Mouse (Mus musculus): Measurements from ENCODE around the gene Tinf2. TPM values are rescaled to one million over a fixed set of nuclear protein-coding genes. Genes with fewer than 3 reads are reported as not detected.
A peak's percentile ranks its signal among the peaks of the same experiment; 100 is the strongest.

Gene Tinf2
- 39.6 and 50.7 TPM in 2 replicates for total RNA-seq (2015; ENCODE audit: low replicate concordance)
- total RNA-seq (2017; ENCODE audit: low replicate concordance): 31.5 and 57.4 TPM in 2 replicates

DNA sequence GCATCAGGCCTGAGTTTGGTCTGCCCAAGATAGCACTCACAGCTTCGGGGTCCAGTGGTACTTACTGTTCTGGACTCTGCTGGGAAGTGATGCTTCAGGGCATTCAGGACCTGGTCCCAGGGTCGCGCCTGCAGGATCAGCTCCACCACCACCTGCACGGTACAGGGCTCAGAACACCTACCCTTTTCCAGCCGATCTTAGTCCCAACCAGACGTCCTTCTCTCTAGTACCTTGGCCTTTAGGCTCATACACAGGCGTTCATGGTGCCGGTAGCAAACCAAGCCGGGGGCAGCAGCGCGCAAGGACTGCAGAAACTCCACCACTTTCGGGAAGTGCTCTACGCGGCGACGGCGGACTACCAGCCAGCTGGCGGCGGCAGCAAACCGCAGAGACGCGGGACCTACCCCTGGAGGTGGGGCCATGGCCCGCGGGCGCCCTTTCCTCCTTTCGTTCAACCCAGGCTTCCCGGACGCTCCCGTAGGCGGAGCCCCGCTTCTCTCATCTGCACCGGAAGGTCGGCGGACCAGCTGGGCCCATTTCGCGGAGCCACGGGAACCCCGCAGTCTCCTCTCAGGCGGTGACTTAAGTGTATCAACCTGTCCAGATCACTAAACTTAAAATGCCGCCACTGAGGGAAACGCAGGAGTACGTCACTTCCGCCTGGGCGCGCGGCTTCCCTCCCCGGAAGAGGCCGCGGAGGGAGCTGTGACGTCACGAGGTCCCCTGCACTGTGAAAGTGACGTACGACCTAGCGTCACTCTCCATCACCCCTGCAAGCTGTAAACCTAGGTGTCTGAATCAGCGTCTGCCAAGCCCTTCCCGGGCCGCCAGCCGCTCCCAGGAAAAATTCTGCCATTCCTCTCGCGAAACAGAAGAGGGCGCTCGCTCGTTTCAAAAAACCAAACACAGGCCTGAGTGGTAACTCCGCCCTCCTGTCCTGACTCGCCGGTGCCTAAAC, at the start of gene Tinf2:
Tinf2 (minus strand) TSS at position 661 of the 958 bp plus-strand sequence.
- ATAC-seq (replicated peaks; ENCODE audit: low FRiP score, poor library complexity, severe bottlenecking): peak; percentile 94

- no peak for ATAC-seq (replicated peaks; ENCODE audit: low FRiP score, poor library complexity, severe bottlenecking)
Measured at GRCm38 (mm10) chr14:55730531-55731032, 49.0 kb upstream of the Tinf2 start.

DNA sequence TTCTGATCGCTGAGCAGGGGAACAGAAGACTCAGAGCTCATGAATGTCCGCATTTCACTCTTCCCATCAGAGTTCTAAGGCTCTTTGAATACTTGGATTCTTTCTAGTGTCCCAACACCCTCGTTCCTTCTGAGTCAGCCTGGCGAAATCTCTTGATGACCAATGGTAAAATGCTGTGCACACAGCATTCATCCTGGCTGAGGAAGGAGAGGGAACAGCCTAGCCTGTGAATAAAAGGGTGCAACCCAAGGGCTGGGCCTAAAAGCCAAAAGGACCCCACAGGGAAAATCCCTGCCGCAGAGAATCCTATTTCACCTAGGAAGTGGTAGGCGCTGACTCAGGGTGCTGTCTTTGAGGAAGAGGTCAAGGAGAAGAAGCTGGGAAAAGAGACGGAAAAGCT, 48.5 kb upstream of the Tinf2 start:
- no peak for ATAC-seq (replicated peaks; ENCODE audit: low FRiP score, poor library complexity, severe bottlenecking)

DNA sequence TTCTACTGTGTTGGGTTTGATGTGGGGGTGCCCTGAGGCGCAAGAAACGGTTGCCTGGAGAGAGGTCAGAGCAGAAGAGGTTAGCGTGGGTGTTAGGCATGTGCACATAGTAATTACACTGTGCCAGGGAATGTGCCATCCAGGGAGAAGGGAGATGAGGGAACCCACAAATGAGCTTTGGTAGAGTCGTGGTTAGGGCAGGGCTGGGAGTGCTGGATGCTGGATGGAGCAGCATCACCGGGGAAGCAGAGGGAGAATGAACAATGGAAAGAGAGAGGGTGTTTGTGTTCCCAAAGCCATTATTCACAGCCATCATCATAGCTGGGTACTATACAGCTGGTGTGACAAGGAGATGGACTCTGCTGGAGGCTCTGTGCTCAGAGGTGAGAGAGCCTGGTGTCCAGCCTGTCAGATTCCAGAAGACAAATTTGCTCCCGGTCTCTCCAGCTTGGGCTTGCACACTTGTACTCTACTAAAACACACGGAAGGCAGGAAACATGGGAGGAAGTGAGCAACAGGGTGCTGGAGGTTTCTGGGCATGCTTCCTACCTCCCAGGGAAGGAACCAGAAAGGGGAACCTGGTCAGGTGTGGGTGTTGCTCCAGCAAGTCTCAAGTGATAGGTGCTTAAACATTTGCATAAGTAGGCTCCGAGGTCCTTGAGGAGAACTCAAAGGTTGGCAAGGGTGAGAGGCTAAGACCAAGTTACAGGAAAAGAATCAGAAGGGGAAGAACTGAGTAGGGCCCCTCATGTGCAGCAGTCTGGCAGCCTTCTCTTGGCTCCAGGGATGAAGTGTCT, 46.5 kb upstream of the Tinf2 start:
- no peak for ATAC-seq (replicated peaks; ENCODE audit: low FRiP score, poor library complexity, severe bottlenecking)

- ATAC-seq (replicated peaks; ENCODE audit: low FRiP score, poor library complexity, severe bottlenecking): no peak
Measured at GRCm38 (mm10) chr14:55726261-55726660, 44.6 kb upstream of the Tinf2 start.

DNA sequence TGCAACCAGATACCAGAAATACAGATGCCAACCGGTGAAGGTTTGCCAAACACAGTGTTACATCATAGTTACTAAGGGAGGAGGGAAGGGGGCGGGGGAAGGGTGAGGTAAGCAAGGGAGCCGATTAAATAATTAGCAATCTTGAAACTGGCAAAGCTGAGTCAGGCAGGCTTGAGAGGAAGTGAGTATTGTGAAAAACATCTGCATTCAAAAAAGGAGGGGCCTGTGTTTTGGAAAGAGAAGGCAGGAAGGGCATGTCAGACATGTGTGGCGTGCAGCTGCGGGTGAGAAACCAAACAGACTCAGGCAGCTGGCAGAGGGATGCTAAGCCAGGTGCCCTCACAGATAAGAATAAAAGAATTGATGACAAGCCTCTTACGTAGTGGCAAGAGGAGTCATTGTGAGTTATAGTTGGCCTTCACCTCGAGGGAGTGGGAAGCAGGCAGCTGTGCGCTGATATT, 42.8 kb upstream of the Tinf2 start:
- no peak for ATAC-seq (replicated peaks; ENCODE audit: low FRiP score, poor library complexity, severe bottlenecking)

DNA sequence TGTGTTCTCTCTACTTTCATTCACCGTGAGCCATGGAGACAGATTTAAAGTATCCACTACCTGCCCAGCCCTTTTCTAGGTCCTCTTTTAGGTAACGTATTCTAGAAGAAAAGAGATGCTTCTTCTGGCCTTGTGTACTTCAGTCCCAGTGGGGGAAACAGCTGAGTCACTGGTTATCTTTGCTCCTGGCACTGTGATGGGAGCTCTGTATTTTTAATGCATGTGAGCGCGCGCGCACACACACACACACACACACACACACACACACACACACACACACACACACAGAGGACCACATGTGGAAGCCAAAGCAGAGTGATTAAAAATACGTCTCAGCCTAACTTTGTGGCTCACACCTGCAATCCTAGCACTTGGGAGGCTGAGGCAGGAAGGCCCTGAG, 41.8 kb upstream of the Tinf2 start:
- ATAC-seq (replicated peaks; ENCODE audit: low FRiP score, poor library complexity, severe bottlenecking): peak; percentile 56

GRCm38 (mm10) chr14:55722438-55722945, 40.9 kb upstream of the Tinf2 start:
- no peak for ATAC-seq (replicated peaks; ENCODE audit: low FRiP score, poor library complexity, severe bottlenecking)

DNA sequence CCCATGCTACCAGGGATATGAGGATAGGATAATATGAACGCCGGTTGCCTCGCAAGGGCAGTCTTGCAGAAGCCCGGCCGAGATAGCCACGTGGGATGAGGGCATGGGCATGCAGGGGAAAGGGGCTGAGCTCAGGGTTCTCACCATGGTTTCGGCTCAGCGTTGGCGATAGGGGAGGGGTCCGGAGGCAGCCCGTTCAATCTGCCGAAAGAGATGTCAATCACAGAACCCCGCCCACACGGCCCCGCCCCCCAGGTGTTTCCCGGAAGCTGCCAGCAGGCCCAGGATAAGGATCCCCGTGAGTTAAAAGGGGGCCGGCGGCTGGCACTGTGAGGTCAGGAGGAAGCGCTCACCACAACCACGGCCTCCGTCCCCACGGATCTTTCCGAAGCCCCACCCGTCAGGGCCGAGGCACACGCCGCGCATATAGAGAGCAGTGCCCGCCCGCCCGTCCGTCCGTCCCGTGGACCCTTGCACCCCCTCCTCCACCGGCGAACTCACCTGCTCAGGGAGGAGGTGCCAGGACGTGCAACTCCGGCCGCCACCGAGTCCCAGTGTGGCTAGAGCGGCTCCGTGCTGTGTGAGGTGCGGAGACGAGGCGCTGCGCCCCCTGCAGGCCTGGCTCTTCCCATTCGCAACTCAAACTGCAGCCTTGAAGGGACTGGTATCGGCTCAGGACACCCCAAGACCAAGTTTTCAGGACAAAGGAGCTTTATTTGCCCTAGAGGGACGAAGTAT, 40.2 kb upstream of the Tinf2 start, which contains the start of gene Rabggta:
Rabggta (minus strand) TSS at position 564 of the 738 bp plus-strand sequence.
- ATAC-seq (replicated peaks; ENCODE audit: low FRiP score, poor library complexity, severe bottlenecking): peak; percentile 92

DNA sequence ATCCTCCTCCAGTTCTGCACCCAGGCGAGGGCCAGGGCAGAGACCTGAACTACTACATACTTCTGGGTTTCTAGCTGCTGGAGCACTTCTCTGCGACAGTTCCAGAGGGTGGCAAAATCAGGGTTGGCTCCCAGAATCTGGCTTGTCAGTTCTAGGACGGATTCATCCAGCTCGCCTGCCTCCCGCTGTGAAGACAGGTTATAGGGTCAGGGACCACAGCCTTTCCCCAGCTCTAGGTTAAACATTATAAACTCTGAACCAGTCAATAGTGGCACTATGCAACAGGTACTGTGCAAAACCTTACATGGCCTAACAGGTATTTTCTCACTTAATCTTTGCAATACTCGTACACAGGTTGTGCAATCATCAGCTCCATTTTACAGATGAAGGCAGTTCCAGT, 39.5 kb upstream of the Tinf2 start:
- no peak for ATAC-seq (replicated peaks; ENCODE audit: low FRiP score, poor library complexity, severe bottlenecking)

DNA sequence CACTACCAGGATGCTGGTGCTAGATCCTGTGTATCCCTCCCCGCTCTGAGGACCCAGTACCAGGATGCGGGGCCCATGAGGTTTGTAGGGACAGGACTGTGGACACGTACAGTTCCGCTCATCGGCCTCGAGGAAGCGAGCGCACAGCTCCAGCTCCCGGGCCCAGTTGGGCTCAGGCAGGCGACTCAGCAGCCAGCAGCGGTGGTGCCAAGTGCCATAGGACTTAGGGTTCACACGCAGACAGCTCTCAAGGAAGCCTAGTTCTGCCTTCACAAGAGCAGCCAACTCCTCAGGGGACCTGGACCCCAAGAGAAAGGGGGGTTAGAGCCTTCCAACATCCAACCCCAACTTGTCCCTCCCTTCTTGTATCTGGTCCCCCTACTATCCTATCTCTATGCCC, 39.0 kb upstream of the Tinf2 start:
- no peak for ATAC-seq (replicated peaks; ENCODE audit: low FRiP score, poor library complexity, severe bottlenecking)

GRCm38 (mm10) chr14:55719737-55720136, 38.1 kb upstream of the Tinf2 start:
- ATAC-seq (replicated peaks; ENCODE audit: low FRiP score, poor library complexity, severe bottlenecking): no peak

DNA sequence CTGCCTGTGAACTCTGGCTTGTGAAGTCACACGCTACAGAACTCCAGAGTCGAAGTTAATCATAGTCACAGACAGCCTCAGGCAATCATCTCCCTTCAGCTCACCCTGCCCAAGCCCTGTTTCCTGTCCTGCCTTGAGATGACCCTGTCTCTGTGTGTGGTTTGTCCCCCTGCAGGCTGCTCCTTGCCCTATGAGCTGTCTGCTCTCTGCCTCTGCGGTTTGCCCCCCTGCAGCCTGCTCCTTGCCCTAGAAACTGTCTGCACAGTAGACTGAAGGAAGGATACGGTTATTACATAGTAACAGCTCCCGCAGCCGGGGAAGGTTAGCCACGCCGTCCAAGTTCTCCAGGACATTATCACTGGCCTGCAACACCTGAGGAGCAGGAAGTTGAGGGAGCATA, 35.3 kb upstream of the Tinf2 start:
- ATAC-seq (replicated peaks; ENCODE audit: low FRiP score, poor library complexity, severe bottlenecking): no peak

- ATAC-seq (replicated peaks; ENCODE audit: low FRiP score, poor library complexity, severe bottlenecking): no peak
Measured at GRCm38 (mm10) chr14:55716271-55716670, 34.7 kb upstream of the Tinf2 start.

DNA sequence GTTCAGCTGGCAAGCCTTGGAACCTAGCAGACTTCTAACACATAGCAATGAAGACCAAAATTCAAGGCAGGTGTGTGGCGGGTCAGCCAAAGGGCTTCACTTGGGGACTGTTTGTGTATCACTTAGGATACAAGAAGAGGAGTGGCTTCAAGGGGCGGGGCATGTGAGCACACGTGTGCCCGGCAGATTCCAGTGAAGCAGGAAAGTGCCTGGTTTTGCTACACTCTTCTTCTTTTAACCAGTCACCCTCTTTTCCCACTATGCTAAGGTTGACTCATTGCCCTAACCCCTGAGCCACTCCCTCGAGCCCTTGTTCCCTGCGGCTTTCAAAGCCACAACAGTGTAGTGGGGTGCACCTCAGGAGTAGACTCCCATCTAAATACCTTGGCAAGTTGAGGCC, 33.3 kb upstream of the Tinf2 start:
- ATAC-seq (replicated peaks; ENCODE audit: low FRiP score, poor library complexity, severe bottlenecking): no peak

DNA sequence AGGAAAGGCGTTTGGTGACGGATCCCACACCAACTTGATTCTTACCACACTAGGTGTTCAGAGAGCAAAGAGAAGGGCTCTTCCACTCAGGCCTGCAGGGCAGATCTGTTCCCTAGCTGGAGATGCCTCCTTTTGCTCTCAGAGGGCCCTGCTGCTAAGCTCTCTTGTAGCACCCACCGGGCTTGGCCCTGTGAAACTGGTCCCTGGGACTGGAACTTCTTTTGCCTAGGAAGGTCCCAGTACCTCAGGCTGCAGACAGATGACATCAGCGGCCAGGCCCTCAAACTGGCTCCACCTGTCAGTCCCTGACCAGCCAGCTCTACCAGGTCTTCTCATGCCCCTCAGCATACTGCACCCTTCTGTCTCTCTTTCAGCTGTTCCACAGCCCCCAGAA, 32.1 kb upstream of the Tinf2 start, which contains the start of gene Tgm1:
Tgm1 (minus strand) TSS at position 198 of the 394 bp plus-strand sequence.
- ATAC-seq (replicated peaks; ENCODE audit: low FRiP score, poor library complexity, severe bottlenecking): no peak

DNA sequence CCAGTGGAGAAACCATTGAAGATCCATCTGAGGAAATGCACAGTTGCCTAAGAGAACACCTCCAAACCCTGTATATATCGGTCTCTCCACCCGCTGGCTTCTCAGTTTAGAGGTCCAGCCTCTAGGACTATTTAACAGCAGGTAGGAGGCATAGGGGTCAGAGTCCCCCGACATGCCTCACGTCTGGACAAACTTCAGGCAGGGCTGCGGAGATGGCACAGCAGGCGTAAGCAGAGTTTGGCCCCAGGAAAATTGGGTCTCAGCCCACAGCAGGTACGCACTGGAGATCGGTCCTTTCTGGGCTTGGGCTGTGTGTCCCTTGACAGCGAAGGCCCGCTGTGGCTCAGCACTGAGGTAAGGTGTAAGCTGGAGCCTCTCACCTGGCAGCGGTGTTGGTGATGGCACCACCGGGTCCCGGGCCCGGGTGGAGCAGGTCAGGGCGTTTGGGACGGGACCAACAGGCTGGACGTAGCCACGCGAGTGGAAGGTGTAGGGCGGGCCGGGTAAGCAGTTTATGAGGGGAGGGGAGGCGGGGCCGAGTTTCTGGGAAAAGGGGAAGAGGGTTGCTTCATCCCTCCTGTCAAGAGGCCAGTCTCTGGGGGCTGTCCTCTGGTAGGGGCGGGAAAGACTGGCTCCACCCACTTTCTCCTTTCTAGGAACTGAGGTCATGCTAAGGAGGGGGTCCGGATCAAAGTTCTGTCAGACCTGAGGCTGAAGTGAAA, 31.5 kb upstream of the Tinf2 start:
- ATAC-seq (replicated peaks; ENCODE audit: low FRiP score, poor library complexity, severe bottlenecking): no peak

DNA sequence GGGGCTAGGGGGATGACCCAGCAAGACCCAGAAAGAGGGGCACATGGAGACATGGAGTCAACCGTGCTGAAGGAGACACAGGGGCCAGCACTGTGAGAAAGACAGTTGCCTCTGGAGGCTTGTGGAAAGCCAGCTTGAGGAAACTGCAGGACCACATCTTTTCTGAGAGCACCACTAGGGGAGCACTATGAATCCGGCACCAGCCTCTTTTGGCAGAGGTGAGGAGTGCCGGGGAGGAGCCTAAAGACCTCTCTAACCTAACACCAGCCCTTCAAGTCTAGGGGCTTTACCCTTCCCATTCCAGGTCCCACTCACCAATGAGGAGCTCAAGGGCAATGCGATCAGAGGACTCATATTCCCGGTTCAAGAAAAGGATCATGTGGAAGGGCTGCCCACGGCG, 30.2 kb upstream of the Tinf2 start:
- no peak for ATAC-seq (replicated peaks; ENCODE audit: low FRiP score, poor library complexity, severe bottlenecking)

- ATAC-seq (replicated peaks; ENCODE audit: low FRiP score, poor library complexity, severe bottlenecking): no peak
Measured at GRCm38 (mm10) chr14:55709509-55709908, 27.9 kb upstream of the Tinf2 start.
